Comparison of ENCODE assay signal across 8 mouse cellular contexts in genomic region chr2:32236760-32237487, GRCm38 (mm10). TPM values are rescaled to one million over a fixed set of nuclear protein-coding genes. Genes with fewer than 3 reads are reported as not detected.
DNase-seq lines count a peak whose midpoint lies in the region; ATAC-seq and TF ChIP-seq lines count a peak whose summit lies in the region.

No protein-coding gene starts in this region.

- no peak for DNase-seq in testis, postnatal 10 days (ENCODE audit: low spot score)
- peak; percentile 68 to 74 for DNase-seq in cerebellum, adult 18-20 months
- DNase-seq in hindbrain, postnatal 0 days (ENCODE audit: low spot score), result peak; percentile 84

- peaks cover 2% of the 10 kb centered on the region; the same call in 1 of the 2 replicates for H3K4me1 ChIP-seq in testis, adult 2 months (ENCODE audit: control insufficient read depth, insufficient read depth, low read length)
- peaks cover 26% of the 10 kb centered on the region for H3K4me1 ChIP-seq in forebrain, embryonic 15.5 days
- peaks cover 6% of the 10 kb centered on the region for H3K4me1 ChIP-seq in hindbrain, postnatal 0 days (ENCODE audit: insufficient read depth, low read length)
- H3K4me1 ChIP-seq in limb, embryonic 12.5 days (replicated peaks), result peaks cover 17% of the 10 kb centered on the region
- peaks cover 25% of the 10 kb centered on the region for H3K4me1 ChIP-seq in midbrain, embryonic 13.5 days (replicated peaks)
- peaks cover 12% of the 10 kb centered on the region for H3K4me1 ChIP-seq in stomach, embryonic 16.5 days (ENCODE audit: control insufficient read depth, insufficient read depth, low read length)

- peaks cover 1% of the 10 kb centered on the region for H3K36me3 ChIP-seq in testis, adult 2 months (ENCODE audit: control insufficient read depth, insufficient read depth, low read length)
- H3K36me3 ChIP-seq in forebrain, embryonic 15.5 days, result peaks cover 26% of the 10 kb centered on the region
- peaks cover 28% of the 10 kb centered on the region for H3K36me3 ChIP-seq in hindbrain, postnatal 0 days (ENCODE audit: insufficient read depth, low read length)
- H3K36me3 ChIP-seq in limb, embryonic 12.5 days, result peaks cover 44% of the 10 kb centered on the region
- peaks cover 37% of the 10 kb centered on the region for H3K36me3 ChIP-seq in midbrain, embryonic 13.5 days
- H3K36me3 ChIP-seq in stomach, embryonic 16.5 days (ENCODE audit: control insufficient read depth, insufficient read depth, low read length), result peaks cover 11% of the 10 kb centered on the region

- no peaks in the 10 kb centered on the region for H3K9me3 ChIP-seq in forebrain, embryonic 15.5 days
- H3K9me3 ChIP-seq in hindbrain, postnatal 0 days (ENCODE audit: low read length), result no peaks in the 10 kb centered on the region
- no peaks in the 10 kb centered on the region for H3K9me3 ChIP-seq in limb, embryonic 12.5 days
- no peaks in the 10 kb centered on the region for H3K9me3 ChIP-seq in midbrain, embryonic 13.5 days
- H3K9me3 ChIP-seq in stomach, embryonic 16.5 days (replicated peaks; ENCODE audit: control insufficient read depth, low read length), result no peaks in the 10 kb centered on the region

- no peaks in the 10 kb centered on the region for H3K27me3 ChIP-seq in testis, adult 2 months (ENCODE audit: control insufficient read depth, insufficient read depth, low read length)
- H3K27me3 ChIP-seq in forebrain, embryonic 15.5 days, result no peaks in the 10 kb centered on the region
- no peaks in the 10 kb centered on the region for H3K27me3 ChIP-seq in hindbrain, postnatal 0 days (ENCODE audit: insufficient read depth, low read length)
- H3K27me3 ChIP-seq in limb, embryonic 12.5 days, result no peaks in the 10 kb centered on the region
- no peaks in the 10 kb centered on the region for H3K27me3 ChIP-seq in midbrain, embryonic 13.5 days
- no peaks in the 10 kb centered on the region for H3K27me3 ChIP-seq in stomach, embryonic 16.5 days (ENCODE audit: control insufficient read depth, insufficient read depth, low read length)

- H3K4me2 ChIP-seq in forebrain, embryonic 15.5 days (replicated peaks), result peak overlapping the region; percentile 85
- peak overlapping the region; percentile 91 for H3K4me2 ChIP-seq in hindbrain, postnatal 0 days (ENCODE audit: low read depth, low read length)
- peak overlapping the region; percentile 79 for H3K4me2 ChIP-seq in limb, embryonic 12.5 days
- peak overlapping the region; percentile 89 for H3K4me2 ChIP-seq in midbrain, embryonic 13.5 days (replicated peaks)
- peak overlapping the region; percentile 92 for H3K4me2 ChIP-seq in stomach, embryonic 16.5 days (ENCODE audit: low read depth, low read length)

- WGBS in forebrain, embryonic 15.5 days, result 0% methylated on average over 20 of the region's 20 CpGs
- under 1% methylated on average over 20 of the region's 20 CpGs for WGBS in hindbrain, postnatal 0 days
- WGBS in limb, embryonic 12.5 days, result under 1% methylated on average over 20 of the region's 20 CpGs
- under 1% methylated on average over 20 of the region's 20 CpGs for WGBS in midbrain, embryonic 13.5 days
- WGBS in stomach, embryonic 16.5 days, result under 1% methylated on average over 20 of the region's 20 CpGs

- H3K4me3 ChIP-seq in testis, adult 2 months (ENCODE audit: control insufficient read depth, low read depth, low read length), result peak overlapping the region; percentile 97
- peak overlapping the region; percentile 76 for H3K4me3 ChIP-seq in forebrain, embryonic 15.5 days
- peak overlapping the region; percentile 70 for H3K4me3 ChIP-seq in hindbrain, postnatal 0 days (ENCODE audit: low read length)
- peak overlapping the region; percentile 65 for H3K4me3 ChIP-seq in limb, embryonic 12.5 days (replicated peaks)
- H3K4me3 ChIP-seq in midbrain, embryonic 13.5 days (replicated peaks), result peak overlapping the region; percentile 73
- peak overlapping the region; percentile 73 for H3K4me3 ChIP-seq in stomach, embryonic 16.5 days (replicated peaks; ENCODE audit: low read length)

- peak overlapping the region; percentile 99 for H3K27ac ChIP-seq in testis, adult 2 months (ENCODE audit: control insufficient read depth, insufficient read depth, low read depth, low read length)
- peak overlapping the region; percentile 83 for H3K27ac ChIP-seq in forebrain, embryonic 15.5 days (replicated peaks)
- peak overlapping the region; percentile 85 for H3K27ac ChIP-seq in hindbrain, postnatal 0 days
- H3K27ac ChIP-seq in limb, embryonic 12.5 days, result peak overlapping the region; percentile 91
- peak overlapping the region; percentile 80 for H3K27ac ChIP-seq in midbrain, embryonic 13.5 days
- H3K27ac ChIP-seq in stomach, embryonic 16.5 days (ENCODE audit: low read length), result peak overlapping the region; percentile 82

- 0 out of 2 replicates have a peak, but pooled peaks have one; percentile 2 for TF ChIP-seq POLR2A in testis, adult 2 months (IDR thresholded peaks at IDR 0.05; ENCODE audit: control insufficient read depth, low read depth, low read length)

- 0 out of 2 replicates have a peak, but pooled peaks have one; percentile 3 for TF ChIP-seq CTCF in testis, adult 2 months (IDR thresholded peaks at IDR 0.05; ENCODE audit: control insufficient read depth, insufficient read depth, insufficient replicate concordance, low read depth, low read length)
- TF ChIP-seq CTCF in hindbrain, postnatal 0 days (IDR thresholded peaks at IDR 0.05; ENCODE audit: low read depth), result peak; percentile 63

- ATAC-seq in forebrain, embryonic 15.5 days (replicated peaks), result 0 out of 2 replicates have a peak, but pooled peaks have one; percentile 10
- peak; percentile 59 for ATAC-seq in hindbrain, postnatal 0 days
- ATAC-seq in limb, embryonic 12.5 days (ENCODE audit: insufficient number of reproducible peaks, insufficient read depth, low FRiP score, low TSS enrichment, low read depth), result peak; percentile 52
- peak; percentile 70; the same call in 1 of the 2 replicates for ATAC-seq in midbrain, embryonic 13.5 days
- peak; percentile 48; the same call in 1 of the 2 replicates for ATAC-seq in stomach, embryonic 16.5 days (ENCODE audit: insufficient read depth, low FRiP score)

- peak overlapping the region; percentile 72 for H3K9ac ChIP-seq in forebrain, embryonic 15.5 days (replicated peaks)
- H3K9ac ChIP-seq in hindbrain, postnatal 0 days (replicated peaks; ENCODE audit: low read length), result peak overlapping the region; percentile 69
- peak overlapping the region; percentile 76 for H3K9ac ChIP-seq in limb, embryonic 12.5 days (replicated peaks)
- H3K9ac ChIP-seq in midbrain, embryonic 13.5 days (replicated peaks), result peak overlapping the region; percentile 81
- H3K9ac ChIP-seq in stomach, embryonic 16.5 days (ENCODE audit: low read length), result peak overlapping the region; percentile 83

RNA-seq across cellular contexts. Expression of gene Pomt1, which starts 0.5 kb away (rescaled TPM):
- 185 and 204 TPM in 2 replicates for polyA plus RNA-seq in testis, adult 2 months (2012; rRNA removed)
- 29.9 and 34.5 TPM in 2 replicates for polyA plus RNA-seq in forebrain, embryonic 15.5 days (2015; fragmentation: Nextera tagmentation; extraction: Ambion mirVana)
- total RNA-seq in hindbrain, postnatal 0 days (2014; rRNA removed), result 41.2 and 41.8 TPM in 2 replicates
- polyA plus RNA-seq in hindbrain, postnatal 0 days (2015; fragmentation: Nextera tagmentation; extraction: Ambion mirVana), result 18.0 and 19.4 TPM in 2 replicates
- 26.8 and 29.4 TPM in 2 replicates for polyA plus RNA-seq in limb, embryonic 12.5 days (2016; fragmentation: Nextera tagmentation; extraction: Ambion mirVana)
- 28.2 and 28.6 TPM in 2 replicates for polyA plus RNA-seq in midbrain, embryonic 13.5 days (2015; fragmentation: Nextera tagmentation; extraction: Ambion mirVana)
- 23.6 and 24.0 TPM in 2 replicates for polyA plus RNA-seq in stomach, embryonic 16.5 days (2015; fragmentation: Nextera tagmentation; extraction: Ambion mirVana)

RNA-seq across cellular contexts. Expression of gene Uck1, which starts 23.0 kb away (rescaled TPM):
- polyA plus RNA-seq in testis, adult 2 months (2012; rRNA removed), result 23.5 and 24.5 TPM in 2 replicates
- 91.5 and 95.3 TPM in 2 replicates for polyA plus RNA-seq in forebrain, embryonic 15.5 days (2015; fragmentation: Nextera tagmentation; extraction: Ambion mirVana)
- total RNA-seq in hindbrain, postnatal 0 days (2014; rRNA removed), result 115 and 138 TPM in 2 replicates
- 90.8 and 92.5 TPM in 2 replicates for polyA plus RNA-seq in hindbrain, postnatal 0 days (2015; fragmentation: Nextera tagmentation; extraction: Ambion mirVana)
- 64.8 and 65.3 TPM in 2 replicates for polyA plus RNA-seq in limb, embryonic 12.5 days (2016; fragmentation: Nextera tagmentation; extraction: Ambion mirVana)
- 85.5 and 87.2 TPM in 2 replicates for polyA plus RNA-seq in midbrain, embryonic 13.5 days (2015; fragmentation: Nextera tagmentation; extraction: Ambion mirVana)
- polyA plus RNA-seq in stomach, embryonic 16.5 days (2015; fragmentation: Nextera tagmentation; extraction: Ambion mirVana), result 53.4 and 59.7 TPM in 2 replicates

RNA-seq across cellular contexts. Expression of gene Golga2, which starts 50.3 kb away (rescaled TPM):
- polyA plus RNA-seq in testis, adult 2 months (2012; rRNA removed), result 36.0 and 36.7 TPM in 2 replicates
- polyA plus RNA-seq in forebrain, embryonic 15.5 days (2015; fragmentation: Nextera tagmentation; extraction: Ambion mirVana), result 24.7 and 27.4 TPM in 2 replicates
- 49.3 and 55.8 TPM in 2 replicates for total RNA-seq in hindbrain, postnatal 0 days (2014; rRNA removed)
- polyA plus RNA-seq in hindbrain, postnatal 0 days (2015; fragmentation: Nextera tagmentation; extraction: Ambion mirVana), result 24.4 and 25.7 TPM in 2 replicates
- polyA plus RNA-seq in limb, embryonic 12.5 days (2016; fragmentation: Nextera tagmentation; extraction: Ambion mirVana), result 24.9 and 28.4 TPM in 2 replicates
- 26.0 and 26.7 TPM in 2 replicates for polyA plus RNA-seq in midbrain, embryonic 13.5 days (2015; fragmentation: Nextera tagmentation; extraction: Ambion mirVana)
- polyA plus RNA-seq in stomach, embryonic 16.5 days (2015; fragmentation: Nextera tagmentation; extraction: Ambion mirVana), result 24.6 TPM in 2 replicates

RNA-seq across cellular contexts. Expression of gene Swi5, which starts 51.0 kb away (rescaled TPM):
- polyA plus RNA-seq in testis, adult 2 months (2012; rRNA removed), result 381 and 421 TPM in 2 replicates
- 369 and 379 TPM in 2 replicates for polyA plus RNA-seq in forebrain, embryonic 15.5 days (2015; fragmentation: Nextera tagmentation; extraction: Ambion mirVana)
- total RNA-seq in hindbrain, postnatal 0 days (2014; rRNA removed), result 302 and 319 TPM in 2 replicates
- polyA plus RNA-seq in hindbrain, postnatal 0 days (2015; fragmentation: Nextera tagmentation; extraction: Ambion mirVana), result 487 and 513 TPM in 2 replicates
- 368 and 439 TPM in 2 replicates for polyA plus RNA-seq in limb, embryonic 12.5 days (2016; fragmentation: Nextera tagmentation; extraction: Ambion mirVana)
- 454 and 469 TPM in 2 replicates for polyA plus RNA-seq in midbrain, embryonic 13.5 days (2015; fragmentation: Nextera tagmentation; extraction: Ambion mirVana)
- polyA plus RNA-seq in stomach, embryonic 16.5 days (2015; fragmentation: Nextera tagmentation; extraction: Ambion mirVana), result 372 and 388 TPM in 2 replicates

Comparison
In these comparisons a context has a peak if more than half of its experiments do, and no peak if none do; other contexts are left out.
1. ATAC-seq: peak in every context shown above with its lines; median percentile 70 in midbrain, embryonic 13.5 days; 59 in hindbrain, postnatal 0 days; 52 in limb, embryonic 12.5 days; 48 in stomach, embryonic 16.5 days; 10 in forebrain, embryonic 15.5 days.